Mouse (Mus musculus) heart, postnatal 0 days (tissue): ENCODE measurements around the gene Fry.

ENCODE experiments used
- CTCF ChIP-seq: IDR thresholded peaks from 2 replicates; pipeline ENCODE4 v1.5.1; 2016; ENCODE audit warnings: antibody characterized with exemption, control low read depth, low read depth
- EP300 ChIP-seq: IDR thresholded peaks from 2 replicates; pipeline ENCODE4 v1.6.1; 2016; ENCODE audit warnings: antibody characterized with exemption, low read depth

DNA sequence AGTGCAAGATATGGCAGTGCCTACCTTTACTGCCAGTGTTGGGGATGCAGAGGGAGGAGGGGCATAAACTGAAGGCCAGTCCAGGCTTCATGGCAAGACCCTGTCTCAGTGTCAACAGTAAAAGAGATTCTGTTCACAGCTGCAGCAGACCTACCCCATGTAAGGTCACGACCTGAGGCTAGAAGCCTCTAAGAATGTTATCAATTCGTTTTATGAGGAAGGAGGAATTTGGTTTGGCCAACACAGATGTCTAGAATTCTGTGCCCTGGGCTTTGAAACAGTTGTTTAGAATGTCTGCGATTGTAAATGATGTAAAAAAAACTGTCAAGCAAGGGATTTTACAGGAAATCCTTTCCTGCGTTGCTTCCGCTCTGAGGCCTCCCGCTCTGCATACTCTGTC lies 299.6 kb downstream of the Fry start:
- TF ChIP-seq CTCF (no peak), EP300 (no peak)
